Comparison of ENCODE assay signal across 27 mouse cellular contexts in genomic region chr4:9036005-9036404, GRCm38 (mm10).
"Had no signal": no experiment of that assay in that cellular context is flagged by ENCODE, and none has a peak within 500 bp of the region (broad histone marks: within the 10 kb centered on the region; RNA-seq: fewer than 3 reads in every experiment).

No protein-coding gene starts in this region.

- ATAC-seq: forebrain, embryonic 16.5 days; inflammation-experienced regulatory T-cells, adult 6 months; intestine, postnatal 0 days; liver, postnatal 0 days had no signal

- H3K36me3 ChIP-seq: hindbrain, embryonic 10.5 days; hindbrain, embryonic 12.5 days; intestine, embryonic 15.5 days; limb, embryonic 10.5 days; limb, embryonic 12.5 days; liver, embryonic 13.5 days; liver, embryonic 15.5 days had no signal

- H3K4me3 ChIP-seq: gastrocnemius, adult 2 months; hindbrain, embryonic 10.5 days; hindbrain, embryonic 12.5 days; intestine, embryonic 15.5 days; layer of hippocampus, adult 2 months; left cerebral cortex, adult 2 months; limb, embryonic 10.5 days; limb, embryonic 12.5 days; liver, embryonic 13.5 days; liver, embryonic 15.5 days had no signal

- H3K4me1 ChIP-seq: intestine, embryonic 15.5 days; liver, embryonic 13.5 days; liver, embryonic 15.5 days had no signal

- H3K9me3 ChIP-seq: hindbrain, embryonic 10.5 days; hindbrain, embryonic 12.5 days; intestine, embryonic 15.5 days; limb, embryonic 10.5 days; limb, embryonic 12.5 days; liver, embryonic 13.5 days; liver, embryonic 15.5 days had no signal

- H3K27ac ChIP-seq: gastrocnemius, adult 2 months; hindbrain, embryonic 10.5 days; hindbrain, embryonic 12.5 days; hindbrain, embryonic 14.5 days; intestine, embryonic 15.5 days; layer of hippocampus, adult 2 months; left cerebral cortex, adult 2 months; limb, embryonic 10.5 days; limb, embryonic 12.5 days; liver, embryonic 13.5 days; liver, embryonic 15.5 days had no signal

- H3K9ac ChIP-seq: hindbrain, embryonic 12.5 days; hindbrain, embryonic 14.5 days; intestine, embryonic 15.5 days; limb, embryonic 12.5 days; liver, embryonic 13.5 days; liver, embryonic 15.5 days; liver, postnatal 0 days had no signal

- H3K27me3 ChIP-seq: hindbrain, embryonic 12.5 days; intestine, embryonic 15.5 days; liver, embryonic 13.5 days; liver, embryonic 15.5 days had no signal

- DNase-seq: gastrocnemius, adult 2 months; gastrocnemius, postnatal 10 days; gastrocnemius, postnatal 25 days; heart, adult 18-20 months; heart, postnatal 36 days; kidney, adult 18-20 months; kidney, adult 8-10 months; kidney, postnatal 10 days; kidney, postnatal 25 days; kidney, postnatal 4 days; liver; liver, embryonic 13.5 days; liver, postnatal 0 days had no signal

- H3K4me2 ChIP-seq: heart, embryonic 11.5 days; hindbrain, embryonic 12.5 days; hindbrain, embryonic 14.5 days; intestine, embryonic 15.5 days; limb, embryonic 12.5 days; liver, embryonic 11.5 days; liver, embryonic 13.5 days; liver, embryonic 15.5 days had no signal
